Mouse (Mus musculus): ENCODE data around the gene Oosp1.

The Oosp1 gene

DNA sequence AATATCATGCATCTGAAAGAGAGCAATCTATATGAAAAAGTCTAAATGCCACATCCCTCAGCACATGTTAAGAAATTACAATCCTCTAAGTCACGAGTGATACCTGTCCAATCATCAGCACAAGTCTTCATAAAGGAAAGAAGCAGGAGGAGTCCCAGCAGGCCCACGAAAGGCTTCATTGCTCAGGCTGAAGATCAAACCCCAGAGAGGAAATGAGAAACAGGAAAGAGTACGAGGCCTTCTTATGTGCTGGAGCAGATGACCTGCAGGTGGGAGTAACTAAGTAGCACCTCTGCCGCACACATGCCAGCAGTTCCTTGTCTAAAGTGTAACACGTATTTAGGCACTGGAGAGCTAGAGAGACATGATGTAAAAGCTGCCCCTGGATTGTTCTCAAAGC lies at the start of gene Oosp1:
TSS of gene Oosp1 (minus strand) at position 312 of the 400 bp plus-strand sequence.
- CTCF ChIA-PET = no interaction called here

DNA sequence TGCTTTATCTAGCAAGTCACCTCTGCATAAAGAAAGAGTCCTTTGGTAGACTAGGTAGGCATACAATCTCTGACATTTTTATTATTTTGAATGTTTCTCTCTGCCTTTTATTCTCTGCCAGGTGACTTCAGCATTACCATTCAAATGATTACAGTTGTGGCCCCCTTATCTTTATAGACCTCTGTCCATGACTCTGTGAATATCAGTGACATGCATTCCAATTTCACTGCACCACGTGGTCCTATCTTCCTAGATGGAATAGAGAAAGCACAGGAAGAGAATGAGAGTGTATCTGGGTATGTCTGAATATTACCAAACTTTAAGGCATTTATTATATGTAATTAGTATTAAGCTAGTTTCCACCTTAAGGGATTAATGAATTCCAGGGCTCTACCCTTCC lies 45.5 kb upstream of the Oosp1 start:
- CTCF ChIA-PET = no interaction called here

DNA sequence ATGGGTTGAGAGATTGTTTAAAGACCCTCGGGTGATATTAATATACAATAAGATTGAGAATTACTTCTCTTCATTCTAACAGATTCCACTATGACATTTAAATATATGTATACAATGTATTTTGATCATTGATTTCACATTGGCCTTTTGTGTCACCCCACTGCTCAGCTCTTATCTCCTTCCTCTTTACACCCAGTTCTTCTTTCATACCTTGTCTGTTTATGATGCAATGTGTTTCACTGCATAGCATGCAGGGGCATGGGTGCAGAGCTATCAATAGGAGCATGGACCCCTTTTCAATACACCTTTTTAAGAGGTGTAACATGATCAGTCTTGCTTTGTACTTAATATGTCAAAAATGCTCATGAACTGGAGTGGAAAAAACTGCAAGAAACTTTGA lies 39.3 kb upstream of the Oosp1 start:
- CTCF ChIA-PET = no interaction called here

DNA sequence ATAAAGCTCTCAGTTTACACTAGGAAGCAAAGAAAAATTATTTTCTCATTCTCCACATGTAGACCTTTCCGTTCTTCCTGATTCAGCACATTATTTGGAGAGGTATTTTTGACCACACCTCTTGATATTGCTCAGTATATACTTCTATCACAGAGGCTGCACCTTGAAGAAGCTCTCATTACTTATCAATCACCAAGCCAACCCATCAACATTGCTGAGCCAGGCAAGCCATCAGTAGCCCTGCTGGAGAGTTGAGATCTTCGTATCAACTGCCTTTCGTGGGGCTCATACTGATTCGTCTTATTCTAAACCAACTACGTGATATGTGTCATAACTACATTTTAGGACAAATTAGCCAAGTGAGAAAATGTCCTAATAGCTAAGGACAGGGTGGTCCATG lies 36.4 kb upstream of the Oosp1 start:
- CTCF ChIA-PET = no interaction called here

DNA sequence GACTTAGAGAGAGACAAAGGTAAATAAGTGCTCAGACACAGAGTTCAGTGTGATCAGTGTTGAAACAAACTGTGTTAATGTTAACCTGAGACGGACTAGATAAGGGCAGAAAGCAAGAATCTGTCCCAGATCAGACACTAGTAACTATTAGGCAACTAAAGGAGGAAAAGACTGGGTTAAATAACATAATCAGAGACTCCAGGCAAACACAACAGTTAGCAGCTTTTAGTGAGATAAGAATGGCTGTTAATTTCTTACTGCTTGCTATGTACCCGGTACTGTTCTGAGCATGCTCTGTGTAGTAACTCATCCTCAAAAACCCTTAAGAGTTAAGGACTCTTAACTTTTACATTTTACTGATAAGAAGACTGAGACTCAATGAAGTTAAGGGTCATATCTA lies 35.0 kb upstream of the Oosp1 start:
- CTCF ChIA-PET = no interaction called here

DNA sequence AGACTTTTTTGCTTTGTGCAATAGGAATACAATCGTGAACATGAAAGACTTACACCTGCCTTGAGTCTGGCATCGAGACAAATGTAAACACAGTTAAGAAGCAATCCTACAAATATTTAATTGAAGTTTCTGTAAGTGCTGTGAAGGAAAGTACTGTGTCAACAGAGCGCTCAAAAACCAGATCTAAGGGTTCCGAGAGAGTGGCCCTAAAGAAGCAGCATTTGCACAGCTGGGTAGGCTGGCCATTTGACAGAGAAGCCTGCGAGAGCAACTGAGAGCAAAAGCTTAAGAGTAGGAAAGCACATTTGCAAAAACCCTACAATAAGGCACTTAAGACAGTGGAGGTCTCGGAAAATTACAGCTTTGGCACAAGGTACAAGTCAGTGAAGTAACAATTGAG lies 33.3 kb upstream of the Oosp1 start:
- CTCF ChIA-PET = interaction anchor here (0.5 kb wide), 1 partner anchor 997 kb away, joined by 3 read pairs; no protein-coding TSS in a partner anchor

DNA sequence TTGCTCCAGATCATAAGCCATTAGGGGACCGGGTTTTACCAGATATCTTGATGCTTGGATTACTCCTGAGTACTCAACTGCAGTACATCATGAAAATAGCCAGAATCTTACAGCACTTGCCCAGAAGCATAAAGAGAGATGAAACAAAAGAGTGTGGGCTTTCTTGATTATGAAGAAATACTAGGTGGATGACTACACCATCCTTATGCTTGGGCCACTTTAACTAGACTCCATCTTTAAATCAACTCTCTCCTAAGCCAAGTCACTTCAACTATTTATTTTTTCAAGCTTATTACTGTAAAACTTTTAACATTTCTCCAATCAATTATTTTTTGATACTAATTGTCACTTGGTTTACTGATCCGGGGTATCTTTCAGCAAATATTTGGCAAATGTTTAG lies 32.9 kb upstream of the Oosp1 start:
- CTCF ChIA-PET = no interaction called here

DNA sequence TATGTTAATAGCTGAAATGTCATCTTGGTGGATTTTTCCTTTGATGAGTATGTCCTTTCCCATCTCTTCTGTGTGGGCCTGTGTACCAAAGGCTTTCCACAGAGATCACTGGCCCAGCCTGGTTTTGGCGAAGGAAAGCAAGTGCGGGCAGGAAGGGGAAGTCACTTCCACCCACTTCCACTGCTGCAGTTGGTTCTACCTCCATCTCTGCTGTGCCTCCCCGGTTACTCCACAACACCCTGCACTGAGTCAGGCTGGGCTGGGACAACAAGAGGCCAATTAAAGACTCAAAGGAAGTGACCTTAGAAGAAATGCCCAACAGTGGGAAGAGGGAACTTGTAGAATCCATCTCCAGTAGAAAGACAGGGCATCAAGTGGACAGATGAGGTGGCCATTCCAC lies 29.1 kb upstream of the Oosp1 start:
- CTCF ChIA-PET = no interaction called here

DNA sequence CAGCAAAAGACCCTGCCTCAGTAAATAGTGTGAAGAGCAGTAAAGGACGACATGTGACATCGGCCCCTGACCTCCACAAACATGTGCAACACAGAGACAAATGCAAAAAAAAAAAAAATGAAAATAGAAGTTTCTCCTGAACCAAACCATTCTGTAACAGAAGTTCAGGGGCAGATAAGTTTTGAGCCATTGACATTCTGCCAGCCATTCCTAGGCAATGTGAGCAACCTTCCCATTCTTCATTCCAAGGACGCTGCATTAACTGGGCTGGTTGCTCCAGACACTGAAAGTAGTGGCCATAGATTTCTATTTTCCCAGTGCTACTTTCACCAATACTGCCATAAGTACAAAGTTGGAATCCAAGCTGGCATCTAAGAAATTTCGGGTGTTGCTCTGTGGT lies 21.5 kb upstream of the Oosp1 start:
- CTCF ChIA-PET = no interaction called here

DNA sequence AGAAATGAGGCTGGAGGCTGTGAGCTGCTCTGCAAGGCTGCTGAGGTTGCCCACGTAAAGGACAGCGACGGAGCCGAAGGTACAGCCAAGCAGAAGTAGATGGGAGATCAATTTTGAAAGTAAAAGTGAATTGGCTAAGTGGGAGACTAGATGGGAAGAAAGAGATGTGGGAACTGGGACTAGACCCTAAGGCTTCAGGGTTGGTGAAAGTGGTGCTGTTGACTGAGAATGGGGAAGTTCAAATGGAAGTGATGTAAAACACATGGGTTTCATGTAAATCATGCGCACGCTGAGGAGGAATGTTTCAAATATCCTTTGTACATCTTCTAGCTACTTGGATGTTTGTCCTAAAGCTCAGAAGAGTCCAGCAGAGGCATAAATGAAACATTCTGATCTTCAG lies 7.4 kb upstream of the Oosp1 start:
- CTCF ChIA-PET = interaction anchor here (0.6 kb wide), 1 partner anchor 292 kb away, joined by 4 read pairs; no protein-coding TSS in a partner anchor

DNA sequence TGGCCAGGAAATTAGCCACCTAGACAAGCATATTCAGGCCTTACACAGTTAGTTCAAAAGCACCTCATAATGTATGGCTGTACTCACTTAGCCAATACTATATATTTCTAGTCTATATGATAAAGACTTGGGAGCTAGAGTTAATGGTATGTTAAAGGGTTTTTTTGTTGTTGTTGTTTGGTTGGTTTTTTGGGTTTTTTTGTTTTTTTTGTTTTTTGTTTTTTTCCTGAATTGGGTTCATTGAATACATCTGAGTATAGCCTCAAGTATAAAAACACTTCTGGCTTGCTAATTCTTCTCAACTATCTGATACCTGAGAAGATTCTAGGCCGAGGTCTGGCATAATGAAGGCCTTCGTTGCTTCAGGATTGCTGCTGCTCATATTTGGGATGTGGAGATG lies 5.8 kb upstream of the Oosp1 start, which contains the start of gene Oosp3:
TSS of gene Oosp3 (plus strand) at position 301 of the 400 bp plus-strand sequence.
- CTCF ChIA-PET = no interaction called here

DNA sequence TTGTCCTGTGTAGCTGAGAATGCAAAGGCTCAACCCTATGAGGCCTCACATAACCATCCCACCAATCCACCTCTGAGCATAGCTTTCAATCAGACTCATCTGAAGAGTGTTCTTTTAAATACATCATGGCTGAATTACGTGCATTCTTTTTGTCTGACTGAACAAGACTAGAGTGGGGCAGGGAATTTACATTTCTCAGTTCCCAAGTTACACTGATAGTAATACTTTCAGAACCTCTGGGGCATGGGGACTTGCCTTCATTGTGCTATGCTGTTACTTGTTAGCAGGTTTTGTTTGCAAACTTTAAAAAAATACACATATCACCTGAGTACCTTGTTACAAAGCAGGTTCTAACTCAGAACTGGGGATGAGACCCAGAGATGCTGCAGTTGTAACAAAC lies 504 bp upstream of the Oosp1 start:
- CTCF ChIA-PET = no interaction called here

DNA sequence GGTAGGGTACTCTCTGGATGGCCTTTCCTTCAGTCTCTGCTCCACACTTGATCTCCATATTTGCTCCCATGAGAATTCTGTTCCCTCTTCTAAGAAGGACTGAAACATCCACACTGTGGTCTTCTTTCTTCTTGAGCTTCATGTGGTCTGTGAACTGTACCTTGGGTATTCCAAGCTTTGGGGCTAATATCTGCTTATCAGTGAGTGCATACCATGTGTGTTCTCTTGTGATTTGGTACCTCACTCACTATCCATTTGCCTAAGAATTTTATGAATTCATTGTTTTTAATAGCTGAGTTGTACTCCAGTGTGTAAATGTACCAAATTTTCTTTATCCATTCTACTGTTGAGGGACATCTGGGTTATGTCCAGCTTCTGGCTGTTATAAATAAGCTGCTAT lies 29.4 kb downstream of the Oosp1 start:
- CTCF ChIA-PET = no interaction called here

DNA sequence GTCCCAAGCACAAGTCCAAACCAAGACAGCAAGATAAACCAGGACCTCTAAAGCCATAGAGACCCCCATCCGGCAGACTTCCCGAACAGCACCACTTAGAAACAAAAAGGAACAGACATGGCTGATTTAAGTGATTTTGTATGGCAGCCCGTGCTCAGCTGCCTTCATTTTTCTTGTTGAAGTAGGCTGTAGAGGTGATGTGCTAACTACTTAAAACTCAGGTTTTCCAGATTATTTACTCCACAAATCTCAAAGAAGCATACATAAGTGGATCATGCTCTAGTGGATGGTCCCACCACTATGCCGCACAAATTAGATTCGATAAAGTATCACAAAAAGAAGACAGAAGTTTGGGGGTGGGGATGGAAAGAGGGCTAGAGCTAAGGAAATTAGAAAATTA lies 30.5 kb downstream of the Oosp1 start, which contains the start of gene Oosp2:
TSS of gene Oosp2 (minus strand) at position 101 of the 400 bp plus-strand sequence.
- CTCF ChIA-PET = no interaction called here

DNA sequence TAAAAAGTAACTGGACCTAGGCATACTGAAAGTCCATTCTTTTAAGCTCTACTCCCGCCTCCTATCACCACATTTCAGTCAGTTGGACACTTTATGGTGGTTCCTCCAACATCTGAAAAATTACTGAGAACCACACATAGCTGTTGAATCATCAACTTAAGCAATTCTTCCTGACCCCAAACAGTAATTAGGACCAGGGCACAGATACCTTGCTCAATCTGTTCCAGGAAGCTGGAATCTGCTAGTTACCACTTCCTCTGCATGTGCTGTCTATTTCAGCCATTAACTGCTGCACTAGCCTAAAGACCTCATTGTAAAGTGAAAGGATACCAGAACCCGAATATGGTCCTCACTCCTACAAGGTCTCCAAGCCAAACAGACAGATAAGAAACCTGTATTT lies 31.8 kb downstream of the Oosp1 start:
- CTCF ChIA-PET = no interaction called here

DNA sequence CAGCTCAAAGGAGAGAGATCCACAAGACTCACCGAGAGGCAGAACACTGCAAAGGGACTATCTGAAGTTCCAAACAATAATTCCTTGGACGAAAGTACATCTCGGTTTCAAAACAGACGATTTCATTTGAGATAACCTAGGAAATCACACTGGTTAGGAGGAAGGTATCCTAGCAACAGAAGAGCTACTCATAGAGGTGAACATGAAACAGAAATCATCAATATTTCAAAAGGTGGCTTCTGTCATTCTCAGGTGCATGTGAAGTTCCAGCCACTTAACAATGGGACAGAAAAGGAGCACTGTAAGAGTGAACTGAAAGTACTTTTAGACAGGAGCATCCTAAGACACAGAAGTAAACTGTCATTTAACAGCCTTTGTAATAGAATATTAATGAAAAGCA lies 41.4 kb downstream of the Oosp1 start:
- CTCF ChIA-PET = no interaction called here

DNA sequence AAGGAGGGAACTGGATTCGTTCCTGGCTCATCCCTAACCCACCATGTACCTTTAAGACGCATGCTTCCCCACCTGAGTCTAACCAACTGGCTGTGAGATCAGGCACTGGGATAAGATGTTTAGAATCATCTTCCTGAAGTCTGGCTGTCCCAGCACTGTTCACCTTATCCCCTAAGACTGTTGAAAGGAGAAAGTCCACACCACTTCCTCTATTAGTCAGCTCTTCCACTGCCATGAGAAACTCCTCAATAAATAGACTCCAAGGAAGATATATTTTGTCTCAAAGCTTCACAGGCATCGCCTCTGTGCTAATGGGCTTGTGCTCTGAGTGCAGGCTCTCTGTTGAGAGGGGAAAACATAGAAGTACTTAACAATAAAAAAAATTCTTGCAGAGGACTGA lies 44.8 kb downstream of the Oosp1 start:
- CTCF ChIA-PET = interaction anchor here (0.7 kb wide), 1 partner anchor 31 kb away, joined by 3 read pairs; no protein-coding TSS in a partner anchor

DNA sequence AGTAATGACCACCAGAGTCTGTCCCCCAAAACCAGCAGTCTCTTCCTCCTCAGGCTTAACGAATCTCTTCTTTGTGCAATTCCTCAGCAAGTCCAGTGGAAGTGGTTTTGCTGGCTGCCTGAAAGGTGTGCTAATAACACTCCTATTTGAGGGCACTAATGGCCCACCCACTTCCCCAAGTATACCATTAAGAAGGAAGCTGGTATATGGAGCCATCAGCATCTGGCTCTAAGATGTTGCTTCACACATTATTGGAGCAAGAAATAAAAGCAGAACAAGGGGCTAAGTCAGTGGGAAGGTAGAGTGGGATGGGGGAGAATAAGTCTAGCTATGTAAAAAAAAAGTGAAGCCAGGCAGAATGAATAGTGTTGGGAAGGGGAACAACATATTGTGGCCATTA lies 50.2 kb downstream of the Oosp1 start, which contains the start of gene Ms4a3:
TSS of gene Ms4a3 (minus strand) at position 120 of the 400 bp plus-strand sequence.
- CTCF ChIA-PET = no interaction called here

DNA sequence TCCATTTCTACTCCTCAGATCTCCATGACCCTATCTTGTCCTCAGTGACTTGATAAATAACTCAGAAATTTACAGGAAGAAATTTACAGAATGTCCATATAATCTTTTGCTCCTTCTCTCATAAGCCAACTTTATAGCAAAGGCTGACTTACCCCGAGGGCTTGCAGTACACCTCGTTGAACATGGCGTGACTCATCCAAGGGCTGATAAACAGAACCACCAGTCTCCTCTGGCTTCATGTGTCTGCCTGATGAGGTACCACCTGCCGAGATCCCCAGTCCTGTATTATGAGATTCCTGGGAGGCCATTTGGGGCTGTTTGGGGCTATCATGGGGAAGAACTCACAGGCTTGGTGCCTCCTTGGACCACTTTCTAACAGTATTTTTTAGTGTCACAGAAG lies 51.9 kb downstream of the Oosp1 start:
- CTCF ChIA-PET = no interaction called here

DNA sequence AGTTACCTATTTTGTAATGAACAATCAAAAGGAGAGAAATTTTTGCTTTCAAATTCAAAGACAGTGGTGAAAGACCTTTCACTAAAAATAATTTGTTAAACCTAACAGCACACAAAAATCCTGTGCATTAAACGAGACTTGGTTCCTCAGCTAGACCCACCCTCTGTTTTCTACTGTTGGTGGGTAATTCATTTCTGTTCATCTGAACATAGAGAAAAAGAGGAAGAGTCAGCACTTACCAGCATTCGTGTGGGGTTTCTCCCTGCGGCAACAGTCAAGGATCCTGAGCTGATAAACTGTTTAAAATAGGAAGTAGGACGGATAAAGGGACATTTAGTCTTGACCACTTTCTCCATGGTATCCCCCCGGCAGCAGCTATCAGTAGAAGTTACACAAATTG lies 55.4 kb downstream of the Oosp1 start:
- CTCF ChIA-PET = no interaction called here

DNA sequence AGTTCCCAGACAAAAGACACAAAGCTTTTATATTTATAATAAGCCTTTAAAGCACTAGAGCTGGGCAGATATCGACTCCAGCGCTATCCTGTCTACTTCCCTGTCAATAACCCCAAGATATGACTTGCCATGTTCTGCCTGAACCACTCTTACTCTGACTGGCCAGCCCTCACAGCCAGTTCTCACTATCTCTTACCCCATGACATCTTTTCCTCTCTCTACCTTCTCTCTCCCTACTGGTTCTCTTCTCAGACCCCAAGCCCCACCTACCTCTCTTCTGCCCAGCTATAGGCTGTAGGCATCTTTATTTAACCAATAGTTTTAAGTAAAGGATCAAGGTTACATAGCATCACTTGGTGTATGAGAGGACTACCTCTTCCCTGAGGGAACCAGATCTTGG lies 56.6 kb downstream of the Oosp1 start:
- CTCF ChIA-PET = interaction anchor here (0.7 kb wide), 1 partner anchor 588 kb away, joined by 5 read pairs; no protein-coding TSS in a partner anchor

DNA sequence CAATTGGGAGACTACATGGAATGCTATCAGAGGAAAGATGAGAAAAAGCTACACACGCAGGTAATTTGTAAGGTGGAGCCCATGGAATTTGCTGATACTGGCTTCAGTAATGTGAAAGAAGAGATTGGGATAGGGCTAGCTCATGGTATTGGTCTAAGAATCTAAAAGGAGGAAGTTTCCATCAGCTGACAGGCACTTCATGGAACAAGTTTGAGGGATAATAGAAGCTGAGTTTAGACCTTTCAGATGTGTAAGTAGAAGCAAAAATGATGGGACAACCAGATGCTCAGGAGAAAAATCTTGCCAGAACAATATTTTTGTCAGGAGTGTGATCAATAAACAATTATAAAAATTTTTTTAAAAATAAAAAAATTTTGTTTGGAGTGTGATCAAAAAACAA lies 57.2 kb downstream of the Oosp1 start:
- CTCF ChIA-PET = interaction anchor here (0.7 kb wide), 1 partner anchor 589 kb away, joined by 5 read pairs; no protein-coding TSS in a partner anchor

DNA sequence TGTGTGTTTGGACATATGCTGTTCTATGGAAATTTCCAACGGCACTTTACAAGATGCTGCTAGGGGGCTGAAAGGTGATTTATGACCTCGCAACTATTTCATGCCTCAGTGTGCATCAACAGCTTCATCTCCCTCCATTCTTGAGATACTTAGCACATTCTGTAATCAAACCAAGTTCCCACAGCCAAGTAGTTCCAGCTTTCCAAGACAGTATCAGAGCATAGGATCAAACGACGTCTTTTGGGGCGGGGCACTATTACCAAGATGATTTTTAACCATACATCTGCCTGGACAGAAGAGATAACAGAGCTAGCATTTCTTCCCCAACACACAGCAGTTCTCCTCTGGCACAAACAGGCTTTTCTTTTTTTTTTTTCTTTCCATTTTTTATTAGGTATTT lies 65.7 kb downstream of the Oosp1 start:
- CTCF ChIA-PET = no interaction called here

DNA sequence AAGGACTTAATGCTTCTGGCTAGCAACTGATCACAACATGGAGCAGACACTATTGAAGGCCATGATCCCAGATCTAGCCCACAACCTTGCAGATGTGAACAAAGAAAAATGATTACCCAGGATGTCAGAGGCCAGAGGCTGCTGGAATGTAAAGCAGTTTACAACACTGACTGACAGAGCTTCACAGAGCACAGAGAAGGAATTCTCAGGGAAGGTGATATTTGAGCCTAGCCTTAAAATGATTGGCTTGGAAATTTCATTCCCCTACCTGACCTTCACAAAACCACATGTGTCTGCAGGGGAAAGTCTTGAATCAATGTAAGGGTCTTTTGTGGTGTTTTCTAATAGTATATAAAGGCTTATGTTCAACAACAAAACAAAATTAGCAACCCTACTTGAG lies 66.2 kb downstream of the Oosp1 start:
- CTCF ChIA-PET = no interaction called here

DNA sequence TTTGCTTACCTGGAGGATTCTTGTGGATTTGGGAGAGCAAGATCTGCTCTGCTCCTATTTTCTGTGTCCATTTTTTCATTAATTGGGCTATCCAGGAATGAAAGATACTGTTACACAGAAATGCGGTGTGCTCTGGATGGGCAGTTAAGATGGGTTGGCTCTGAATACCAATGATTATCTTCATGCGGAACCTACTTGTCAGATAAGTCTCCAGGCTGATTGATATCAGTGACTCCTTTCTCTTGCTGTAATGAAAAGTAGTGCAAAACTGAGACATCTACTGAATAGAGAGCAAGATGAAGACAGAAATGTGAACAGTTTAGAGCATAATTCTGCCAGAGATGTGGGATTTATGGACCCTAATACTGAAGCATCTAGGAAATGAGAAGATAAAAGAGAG lies 67.4 kb downstream of the Oosp1 start, which contains the start of gene Ms4a2:
TSS of gene Ms4a2 (minus strand) at position 169 of the 400 bp plus-strand sequence.
- CTCF ChIA-PET = no interaction called here
